Mouse (Mus musculus): ENCODE data around the gene Slc36a3. TPM values are rescaled to one million over a fixed set of nuclear protein-coding genes. Genes with fewer than 3 reads are reported as not detected.

Slc36a3 gene
- polyA plus RNA-seq, 1 experiment from 2014 or later, result not detected

DNA sequence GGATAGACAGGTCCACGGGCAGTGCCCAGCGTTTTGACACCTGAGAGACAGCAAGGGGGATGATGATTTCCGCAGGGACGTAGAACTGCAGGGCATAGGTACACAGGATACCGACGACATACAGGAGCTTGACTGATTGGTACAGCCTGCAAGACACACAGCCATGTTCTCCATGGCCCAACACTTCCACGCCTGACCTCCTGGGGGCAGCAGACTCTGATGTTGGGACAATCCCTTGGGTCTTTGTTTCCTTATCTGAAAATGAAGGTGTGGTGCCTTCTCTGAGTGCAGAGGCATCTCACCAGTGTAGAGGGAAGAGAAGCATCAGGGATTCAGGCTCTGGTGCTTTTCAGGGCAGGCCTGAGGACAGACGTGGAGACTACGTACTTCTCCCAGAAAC, 11.2 kb upstream of the Slc36a3 start:
- no peaks in the 10 kb centered on the region for H3K27me3 ChIP-seq (ENCODE audit: control insufficient read depth, insufficient read depth, low read length)
- no peaks in the 10 kb centered on the region for H3K36me3 ChIP-seq (replicated peaks; ENCODE audit: control insufficient read depth, insufficient read depth, low read depth, low read length)
- no peak overlapping the region for H3K4me2 ChIP-seq (ENCODE audit: low read depth, low read length)
- DNase-seq (ENCODE audit: low spot score), result peak; percentile 39
- 50% methylated on average over 9 of the region's 9 CpGs for WGBS
- H3K9ac ChIP-seq (replicated peaks; ENCODE audit: low read length), result no peak overlapping the region
- no peaks in the 10 kb centered on the region for H3K9me3 ChIP-seq (replicated peaks; ENCODE audit: control insufficient read depth, low read length)
- no peak overlapping the region for H3K27ac ChIP-seq (replicated peaks; ENCODE audit: low read depth, low read length)
- H3K4me1 ChIP-seq (ENCODE audit: control insufficient read depth, insufficient read depth, low read length), result no peaks in the 10 kb centered on the region
- ATAC-seq (replicated peaks; ENCODE audit: insufficient number of reproducible peaks, low FRiP score, low TSS enrichment, low read depth), result no peak; the same call in 1 of the 2 replicates
- no peak overlapping the region for H3K4me3 ChIP-seq (ENCODE audit: low read depth, low read length)

DNA sequence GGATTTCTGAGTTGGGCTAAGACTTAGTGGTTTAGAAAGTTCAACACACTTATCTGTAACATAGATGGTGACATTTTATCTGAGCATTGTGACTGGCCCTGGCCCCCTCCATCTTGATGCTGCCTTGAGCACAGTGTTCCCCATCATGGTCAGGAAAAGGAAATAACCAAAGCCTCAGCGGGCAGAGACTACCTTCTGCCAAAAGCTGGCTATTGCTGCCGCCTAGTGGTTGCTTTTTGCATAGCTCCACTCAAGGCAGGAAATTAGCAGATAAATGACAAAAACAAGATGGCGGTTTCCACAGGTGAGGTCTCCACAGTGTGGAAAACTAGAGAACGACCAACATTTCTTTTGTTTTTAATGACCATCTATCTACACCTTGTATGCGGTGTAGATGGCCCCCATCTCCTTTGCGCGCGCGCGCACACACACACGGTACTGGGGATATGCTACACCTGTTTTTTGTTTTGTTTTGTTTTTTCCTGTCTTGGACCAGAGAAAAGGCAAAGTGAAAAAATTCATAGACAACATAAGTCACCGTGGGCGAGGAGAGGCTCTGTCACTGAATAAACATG, 7.4 kb upstream of the Slc36a3 start:
- no peaks in the 10 kb centered on the region for H3K36me3 ChIP-seq (replicated peaks; ENCODE audit: control insufficient read depth, insufficient read depth, low read depth, low read length)
- H3K4me2 ChIP-seq (ENCODE audit: low read depth, low read length), result no peak overlapping the region
- no peaks in the 10 kb centered on the region for H3K9me3 ChIP-seq (replicated peaks; ENCODE audit: control insufficient read depth, low read length)
- H3K9ac ChIP-seq (replicated peaks; ENCODE audit: low read length), result no peak overlapping the region
- no peaks in the 10 kb centered on the region for H3K4me1 ChIP-seq (ENCODE audit: control insufficient read depth, insufficient read depth, low read length)
- no peak; the same call in 1 of the 2 replicates for ATAC-seq (replicated peaks; ENCODE audit: insufficient number of reproducible peaks, low FRiP score, low TSS enrichment, low read depth)
- H3K27ac ChIP-seq (replicated peaks; ENCODE audit: low read depth, low read length), result no peak overlapping the region
- DNase-seq (ENCODE audit: low spot score), result peak; percentile 84
- H3K4me3 ChIP-seq (ENCODE audit: low read depth, low read length), result no peak overlapping the region
- H3K27me3 ChIP-seq (ENCODE audit: control insufficient read depth, insufficient read depth, low read length), result no peaks in the 10 kb centered on the region
- 51% methylated on average over 13 of the region's 13 CpGs for WGBS

DNA sequence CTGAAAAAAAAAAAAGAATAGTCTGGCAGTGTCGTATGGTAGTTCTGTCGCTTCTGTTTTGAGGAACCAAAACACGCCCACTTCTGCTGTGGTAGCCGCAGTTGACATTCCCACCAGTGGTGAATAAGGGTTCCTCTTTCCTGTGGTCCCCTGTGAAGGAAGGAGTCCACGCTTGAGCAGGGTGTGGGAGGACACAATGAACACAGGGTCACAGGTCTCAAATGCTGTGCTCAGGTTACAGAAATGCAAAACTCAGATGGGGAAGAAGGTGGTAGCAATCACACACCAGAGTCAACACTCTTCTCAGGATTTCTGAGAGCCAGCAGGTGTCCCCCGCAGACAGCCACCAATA, 3.5 kb upstream of the Slc36a3 start:
- no peaks in the 10 kb centered on the region for H3K9me3 ChIP-seq (replicated peaks; ENCODE audit: control insufficient read depth, low read length)
- 83% methylated on average over 6 of the region's 6 CpGs for WGBS

DNA sequence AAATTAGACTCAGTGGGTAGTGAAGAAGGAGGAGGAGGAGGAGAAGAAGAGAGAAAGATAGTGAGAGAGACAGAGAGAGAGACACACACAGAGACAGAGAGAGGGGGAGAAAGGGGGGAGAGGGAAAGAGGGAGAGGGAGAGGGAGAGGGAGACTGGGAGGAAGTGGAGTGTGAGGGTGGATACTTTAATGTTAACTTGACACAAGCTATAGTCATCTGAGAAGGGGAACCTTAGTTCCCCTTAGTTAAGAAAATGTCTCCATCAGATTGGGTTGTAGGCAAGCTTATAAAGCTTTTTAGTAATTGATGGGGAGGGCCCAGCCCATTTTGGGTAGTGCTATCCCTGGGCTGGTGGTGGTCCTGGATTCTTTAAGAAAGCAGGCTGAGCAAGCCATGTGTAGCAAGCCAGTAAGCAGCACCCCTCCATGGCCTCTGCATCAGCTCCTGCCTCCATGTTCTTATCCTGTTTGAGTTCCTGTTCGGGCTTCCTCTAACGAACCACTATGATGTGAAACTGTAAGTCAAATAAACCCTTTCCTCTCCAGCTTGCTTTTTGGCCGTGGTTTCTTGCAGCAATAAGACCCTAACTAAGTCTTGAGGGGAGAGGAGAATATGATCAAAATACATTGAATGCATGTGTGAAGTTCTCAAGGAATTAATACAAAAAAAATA, 3.0 kb upstream of the Slc36a3 start:
- no peak for ATAC-seq (replicated peaks; ENCODE audit: insufficient number of reproducible peaks, low FRiP score, low TSS enrichment, low read depth)
- Histone ChIP-seq H3K4me2 (ENCODE audit: low read depth, low read length) (no peak overlapping the region), H3K9ac (replicated peaks; ENCODE audit: low read length) (no peak overlapping the region), H3K27me3 (ENCODE audit: control insufficient read depth, insufficient read depth, low read length) (no peaks in the 10 kb centered on the region), H3K27ac (replicated peaks; ENCODE audit: low read depth, low read length) (no peak overlapping the region), H3K36me3 (replicated peaks; ENCODE audit: control insufficient read depth, insufficient read depth, low read depth, low read length) (no peaks in the 10 kb centered on the region), H3K9me3 (replicated peaks; ENCODE audit: control insufficient read depth, low read length) (no peaks in the 10 kb centered on the region), H3K4me3 (ENCODE audit: low read depth, low read length) (no peak overlapping the region), H3K4me1 (ENCODE audit: control insufficient read depth, insufficient read depth, low read length) (no peaks in the 10 kb centered on the region)
- no peak for DNase-seq (ENCODE audit: low spot score)
- 67% methylated on average over 3 of the region's 3 CpGs for WGBS

More for the DNA sequence above, 3.5 kb upstream of the Slc36a3 start:
- Histone ChIP-seq H3K4me2 (ENCODE audit: low read depth, low read length) (no peak overlapping the region), H3K4me3 (ENCODE audit: low read depth, low read length) (no peak overlapping the region), H3K4me1 (ENCODE audit: control insufficient read depth, insufficient read depth, low read length) (no peaks in the 10 kb centered on the region), H3K36me3 (replicated peaks; ENCODE audit: control insufficient read depth, insufficient read depth, low read depth, low read length) (no peaks in the 10 kb centered on the region), H3K9ac (replicated peaks; ENCODE audit: low read length) (no peak overlapping the region), H3K27ac (replicated peaks; ENCODE audit: low read depth, low read length) (no peak overlapping the region), H3K27me3 (ENCODE audit: control insufficient read depth, insufficient read depth, low read length) (no peaks in the 10 kb centered on the region)
- ATAC-seq (replicated peaks; ENCODE audit: insufficient number of reproducible peaks, low FRiP score, low TSS enrichment, low read depth) (no peak), DNase-seq (ENCODE audit: low spot score) (no peak)

DNA sequence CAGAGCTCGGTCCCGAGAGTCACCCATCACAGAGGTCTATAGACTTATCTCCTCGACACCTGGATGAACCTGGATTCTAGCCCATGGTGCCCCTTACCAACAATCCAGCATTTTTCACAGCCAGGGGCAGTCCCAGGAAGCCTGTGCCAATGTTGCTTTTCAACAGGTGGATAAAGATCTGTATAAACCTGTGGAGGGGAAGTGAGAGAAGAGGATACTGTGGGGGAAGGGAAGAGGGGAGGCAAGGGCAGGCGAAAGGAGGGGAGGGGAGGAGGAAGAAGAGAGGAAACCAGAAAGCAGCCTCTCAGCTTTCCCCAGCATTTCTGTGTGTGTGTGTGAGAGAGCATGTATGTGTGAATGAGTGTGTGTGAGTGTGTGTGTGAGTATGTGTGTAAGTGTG, 3.0 kb downstream of the Slc36a3 start:
- Histone ChIP-seq H3K27ac (replicated peaks; ENCODE audit: low read depth, low read length) (no peak overlapping the region), H3K9me3 (replicated peaks; ENCODE audit: control insufficient read depth, low read length) (no peaks in the 10 kb centered on the region), H3K4me1 (ENCODE audit: control insufficient read depth, insufficient read depth, low read length) (no peaks in the 10 kb centered on the region), H3K4me3 (ENCODE audit: low read depth, low read length) (no peak overlapping the region), H3K36me3 (replicated peaks; ENCODE audit: control insufficient read depth, insufficient read depth, low read depth, low read length) (no peaks in the 10 kb centered on the region), H3K9ac (replicated peaks; ENCODE audit: low read length) (no peak overlapping the region), H3K27me3 (ENCODE audit: control insufficient read depth, insufficient read depth, low read length) (no peaks in the 10 kb centered on the region), H3K4me2 (ENCODE audit: low read depth, low read length) (no peak overlapping the region)
- ATAC-seq (replicated peaks; ENCODE audit: insufficient number of reproducible peaks, low FRiP score, low TSS enrichment, low read depth), result no peak
- no peak for DNase-seq (ENCODE audit: low spot score)
- 77% methylated on average over 4 of the region's 4 CpGs for WGBS

DNA sequence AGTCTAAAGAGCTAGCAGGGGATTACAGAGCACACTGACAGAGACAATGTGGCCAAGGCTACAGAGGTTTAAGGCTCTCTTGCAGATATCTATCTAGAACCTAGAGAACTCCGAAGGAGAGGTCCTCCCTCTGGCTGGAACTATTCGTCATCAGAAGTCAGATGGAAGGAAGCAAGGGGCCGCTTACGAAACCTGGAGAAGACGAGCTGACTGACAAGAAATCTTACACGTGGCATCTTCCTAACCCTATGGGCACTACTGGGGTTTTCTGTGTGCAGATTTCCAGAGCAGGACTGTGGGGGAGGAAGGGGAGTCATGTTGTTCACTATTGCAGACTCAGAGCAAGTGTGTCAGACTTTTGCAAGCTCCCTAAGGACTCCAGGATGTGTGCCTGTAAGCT, 4.1 kb downstream of the Slc36a3 start:
- Histone ChIP-seq H3K9ac (replicated peaks; ENCODE audit: low read length) (no peak overlapping the region), H3K4me1 (ENCODE audit: control insufficient read depth, insufficient read depth, low read length) (no peaks in the 10 kb centered on the region), H3K4me3 (ENCODE audit: low read depth, low read length) (no peak overlapping the region), H3K36me3 (replicated peaks; ENCODE audit: control insufficient read depth, insufficient read depth, low read depth, low read length) (no peaks in the 10 kb centered on the region), H3K27me3 (ENCODE audit: control insufficient read depth, insufficient read depth, low read length) (no peaks in the 10 kb centered on the region), H3K4me2 (ENCODE audit: low read depth, low read length) (no peak overlapping the region), H3K9me3 (replicated peaks; ENCODE audit: control insufficient read depth, low read length) (no peaks in the 10 kb centered on the region), H3K27ac (replicated peaks; ENCODE audit: low read depth, low read length) (no peak overlapping the region)
- WGBS, result 68% methylated on average over 6 of the region's 6 CpGs
- DNase-seq (ENCODE audit: low spot score), result no peak
- ATAC-seq (replicated peaks; ENCODE audit: insufficient number of reproducible peaks, low FRiP score, low TSS enrichment, low read depth), result no peak

DNA sequence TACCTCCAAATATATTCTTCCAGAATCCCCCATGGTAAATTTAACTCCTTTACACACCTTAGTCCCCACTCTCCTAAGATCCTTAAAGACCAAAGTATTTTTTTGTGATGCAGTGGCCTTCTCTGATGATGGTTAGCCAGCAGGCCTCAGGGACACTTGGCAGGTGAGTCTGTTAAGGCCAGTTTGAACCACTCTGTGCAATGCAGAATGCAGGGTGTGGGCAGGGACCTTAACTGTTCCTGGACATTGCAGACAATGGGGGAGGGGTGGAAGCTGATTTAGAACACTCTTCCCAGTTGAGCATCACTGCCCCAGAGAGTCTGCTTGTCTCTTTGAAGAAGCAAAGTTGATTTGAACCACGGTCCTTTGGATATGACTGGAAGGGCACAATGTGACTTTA, 4.7 kb downstream of the Slc36a3 start:
- H3K4me2 ChIP-seq (ENCODE audit: low read depth, low read length), result no peak overlapping the region
- no peak overlapping the region for H3K4me3 ChIP-seq (ENCODE audit: low read depth, low read length)
- ATAC-seq (replicated peaks; ENCODE audit: insufficient number of reproducible peaks, low FRiP score, low TSS enrichment, low read depth) (no peak), DNase-seq (ENCODE audit: low spot score) (no peak)
- H3K4me1 ChIP-seq (ENCODE audit: control insufficient read depth, insufficient read depth, low read length), result no peaks in the 10 kb centered on the region
- no peaks in the 10 kb centered on the region for H3K9me3 ChIP-seq (replicated peaks; ENCODE audit: control insufficient read depth, low read length)
- H3K27me3 ChIP-seq (ENCODE audit: control insufficient read depth, insufficient read depth, low read length), result no peaks in the 10 kb centered on the region
- 87% methylated on average over 1 of the region's 1 CpGs for WGBS
- no peaks in the 10 kb centered on the region for H3K36me3 ChIP-seq (replicated peaks; ENCODE audit: control insufficient read depth, insufficient read depth, low read depth, low read length)
- H3K9ac ChIP-seq (replicated peaks; ENCODE audit: low read length), result no peak overlapping the region
- H3K27ac ChIP-seq (replicated peaks; ENCODE audit: low read depth, low read length), result no peak overlapping the region

DNA sequence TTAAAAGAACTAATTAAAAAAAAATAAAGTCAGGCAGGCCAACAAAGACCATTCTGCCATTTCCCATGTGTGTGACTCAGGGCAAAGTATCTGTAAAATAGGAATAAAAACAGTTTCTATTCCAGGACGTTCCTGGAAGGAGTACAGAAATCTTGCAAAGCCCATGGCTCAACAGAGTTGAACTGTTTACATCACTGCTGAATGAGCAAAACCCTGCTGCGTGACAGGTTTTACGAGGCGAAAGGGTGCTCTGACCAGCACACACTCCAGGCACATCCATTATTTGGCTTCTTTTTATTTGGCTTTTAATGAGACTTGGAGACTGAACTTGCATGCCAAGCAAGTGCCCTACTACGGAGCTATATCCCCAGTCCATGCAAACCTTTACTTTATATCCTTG, 7.5 kb downstream of the Slc36a3 start:
- Histone ChIP-seq H3K9me3 (replicated peaks; ENCODE audit: control insufficient read depth, low read length) (no peaks in the 10 kb centered on the region), H3K27ac (replicated peaks; ENCODE audit: low read depth, low read length) (no peak overlapping the region), H3K36me3 (replicated peaks; ENCODE audit: control insufficient read depth, insufficient read depth, low read depth, low read length) (no peaks in the 10 kb centered on the region), H3K27me3 (ENCODE audit: control insufficient read depth, insufficient read depth, low read length) (no peaks in the 10 kb centered on the region), H3K9ac (replicated peaks; ENCODE audit: low read length) (no peak overlapping the region), H3K4me2 (ENCODE audit: low read depth, low read length) (no peak overlapping the region), H3K4me1 (ENCODE audit: control insufficient read depth, insufficient read depth, low read length) (no peaks in the 10 kb centered on the region), H3K4me3 (ENCODE audit: low read depth, low read length) (no peak overlapping the region)
- ATAC-seq (replicated peaks; ENCODE audit: insufficient number of reproducible peaks, low FRiP score, low TSS enrichment, low read depth) (no peak), DNase-seq (ENCODE audit: low spot score) (no peak)
- 72% methylated on average over 5 of the region's 5 CpGs for WGBS
